Mouse (Mus musculus) testis, adult 2 months (tissue): ENCODE results near the gene Prtg.

Experiments
- CTCF ChIP-seq: fragments of 200-500 bp; IDR thresholded peaks from 2 replicates; pipeline ENCODE4 v1.5.1; 2012; ENCODE audit warnings: low read depth, mild to moderate bottlenecking, inconsistent platforms, low read length, moderate library complexity; ENCODE audit not compliant: control insufficient read depth, insufficient read depth, insufficient replicate concordance
- POLR2A ChIP-seq: fragments of 200-500 bp; IDR thresholded peaks from 2 replicates; pipeline ENCODE4 v1.6.1; 2012; ENCODE audit warnings: low read depth, mild to moderate bottlenecking, inconsistent platforms, low read length, moderate library complexity; ENCODE audit not compliant: control insufficient read depth

DNA sequence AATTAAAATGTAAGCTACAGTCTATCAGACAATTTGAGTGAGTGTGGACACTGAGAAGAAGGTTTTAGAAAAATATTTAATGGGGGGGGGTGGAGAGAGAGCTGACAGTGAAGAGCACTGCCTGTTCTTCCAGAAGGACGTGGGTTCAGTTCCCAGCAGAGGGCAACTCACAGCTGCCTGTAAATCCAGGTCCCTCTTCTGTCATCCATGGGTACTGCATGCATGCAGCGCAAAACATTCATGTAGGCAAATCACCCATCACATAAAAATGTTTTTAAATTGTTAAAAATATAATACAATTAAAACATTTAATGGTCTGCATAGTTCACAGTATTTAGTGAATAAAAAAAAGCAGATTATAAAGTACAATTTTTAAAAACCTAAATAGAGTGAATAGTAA is 69.2 kb downstream of the Prtg start:
- no peak for TF ChIP-seq POLR2A
- TF ChIP-seq CTCF: no peak
